Mouse (Mus musculus) lung, postnatal 14 days (tissue): ENCODE data around the gene Htra1.
A peak's percentile ranks its signal among the peaks of the same experiment; 100 is the strongest.

Experiments used
- DNase-seq: peaks from one replicate; pipeline ENCODE4 v3.0.0; 2021

Gene Htra1

DNA sequence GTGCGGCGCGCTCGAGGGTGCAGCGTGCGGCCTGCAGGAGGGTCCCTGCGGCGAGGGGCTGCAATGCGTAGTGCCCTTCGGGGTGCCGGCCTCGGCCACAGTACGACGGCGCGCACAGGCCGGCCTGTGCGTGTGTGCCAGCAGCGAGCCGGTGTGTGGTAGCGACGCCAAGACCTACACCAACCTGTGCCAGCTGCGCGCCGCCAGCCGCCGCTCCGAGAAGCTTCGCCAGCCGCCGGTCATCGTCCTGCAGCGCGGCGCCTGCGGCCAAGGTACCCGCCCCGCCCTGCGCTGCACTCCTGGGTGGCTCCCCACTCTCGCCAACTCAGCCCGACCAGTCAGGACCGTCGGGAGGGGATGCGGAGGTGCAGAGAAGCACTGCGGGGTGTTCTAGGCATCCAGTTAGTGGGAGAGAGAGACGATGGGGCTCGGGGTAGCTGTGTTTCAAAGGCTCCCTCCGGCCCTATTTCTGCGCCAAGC, 601 bp downstream of the Htra1 start:
- peak; percentile 40 for DNase-seq

DNA sequence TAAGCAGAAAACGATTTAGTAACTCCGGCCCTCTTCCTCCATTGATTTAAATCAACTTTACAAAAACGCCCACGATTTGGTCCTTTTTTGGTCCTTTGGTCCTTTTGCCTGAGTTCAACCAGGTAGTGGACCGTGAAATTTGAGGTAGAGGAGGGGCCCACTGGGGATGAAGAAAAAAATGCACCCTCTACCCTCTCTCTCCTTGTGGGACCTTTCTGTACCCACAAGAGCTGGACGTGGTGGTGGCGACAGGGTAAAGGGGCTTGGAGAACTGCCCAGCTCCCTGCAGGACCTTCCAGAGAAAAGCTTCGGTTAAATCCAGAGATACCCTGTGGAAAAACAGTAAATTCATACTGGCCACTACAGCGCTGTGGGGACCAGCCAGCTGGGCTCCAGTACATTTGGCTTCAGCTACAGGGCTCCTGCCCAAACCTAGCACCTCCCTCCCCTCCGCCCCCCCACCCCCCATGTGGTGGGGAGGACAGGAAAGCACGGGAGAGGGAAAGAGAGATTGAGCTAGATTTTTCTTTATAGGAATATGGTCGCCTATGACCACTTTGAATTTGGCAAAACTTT, 1.4 kb downstream of the Htra1 start:
- no peak for DNase-seq

DNA sequence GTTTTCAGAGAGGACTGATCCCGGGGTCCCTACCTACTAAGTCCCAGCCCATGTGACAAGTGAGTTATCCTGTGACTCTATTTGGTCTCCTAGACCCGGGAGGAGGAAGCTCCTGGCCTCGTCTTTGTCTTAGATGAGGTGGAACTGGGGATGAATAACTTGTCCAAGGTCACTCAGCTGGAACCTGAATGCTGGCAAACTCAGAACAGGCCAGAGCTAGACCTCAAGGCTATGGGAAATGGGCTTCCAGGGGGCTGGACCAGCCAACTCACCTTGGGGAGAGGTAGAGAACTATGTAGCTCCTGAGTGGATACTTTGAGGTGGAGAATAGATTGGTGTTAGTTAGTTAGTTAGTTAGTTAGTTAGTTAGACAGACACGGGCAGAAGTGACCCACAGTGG, 2.1 kb downstream of the Htra1 start:
- no peak for DNase-seq

DNA sequence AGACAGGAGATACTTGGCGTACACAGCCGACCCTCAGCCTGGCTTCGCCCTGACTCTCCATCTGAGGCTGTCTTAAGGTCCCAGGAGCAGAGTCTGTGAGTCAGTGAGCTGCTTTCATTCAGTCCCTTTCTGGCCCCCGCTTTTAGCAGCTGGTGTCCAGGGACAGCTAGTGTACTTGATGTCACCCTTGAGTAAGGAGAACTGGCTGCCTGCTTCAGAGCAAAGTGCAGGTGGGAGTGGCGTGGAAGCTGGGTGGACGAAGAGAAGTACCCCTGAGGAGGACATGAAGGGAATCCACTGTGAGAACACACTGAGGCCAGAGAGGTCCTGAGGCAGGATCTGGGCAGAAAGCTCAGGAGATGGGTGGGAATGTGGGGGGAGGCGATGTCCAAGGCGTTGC, 3.0 kb downstream of the Htra1 start:
- DNase-seq: no peak

DNA sequence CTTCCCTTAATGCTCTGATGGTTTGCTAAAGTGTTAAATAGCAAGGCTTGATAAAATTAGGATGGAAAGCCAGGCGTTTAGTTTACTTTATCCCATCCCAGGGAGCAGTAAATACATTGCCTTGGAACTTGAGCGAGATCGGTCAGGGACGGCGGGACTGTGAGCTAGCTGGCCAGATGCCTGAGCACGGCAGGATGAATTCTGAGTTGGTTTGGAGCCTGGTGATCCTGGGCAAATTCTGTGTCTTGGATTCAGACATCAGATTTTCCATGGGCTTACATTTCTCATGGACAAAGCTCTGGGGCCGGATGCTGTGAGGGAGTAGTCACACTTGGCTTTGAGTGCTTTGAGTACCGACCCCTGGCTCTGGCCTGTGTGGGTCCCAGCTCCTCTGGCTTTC, 4.8 kb downstream of the Htra1 start:
- DNase-seq: no peak

DNA sequence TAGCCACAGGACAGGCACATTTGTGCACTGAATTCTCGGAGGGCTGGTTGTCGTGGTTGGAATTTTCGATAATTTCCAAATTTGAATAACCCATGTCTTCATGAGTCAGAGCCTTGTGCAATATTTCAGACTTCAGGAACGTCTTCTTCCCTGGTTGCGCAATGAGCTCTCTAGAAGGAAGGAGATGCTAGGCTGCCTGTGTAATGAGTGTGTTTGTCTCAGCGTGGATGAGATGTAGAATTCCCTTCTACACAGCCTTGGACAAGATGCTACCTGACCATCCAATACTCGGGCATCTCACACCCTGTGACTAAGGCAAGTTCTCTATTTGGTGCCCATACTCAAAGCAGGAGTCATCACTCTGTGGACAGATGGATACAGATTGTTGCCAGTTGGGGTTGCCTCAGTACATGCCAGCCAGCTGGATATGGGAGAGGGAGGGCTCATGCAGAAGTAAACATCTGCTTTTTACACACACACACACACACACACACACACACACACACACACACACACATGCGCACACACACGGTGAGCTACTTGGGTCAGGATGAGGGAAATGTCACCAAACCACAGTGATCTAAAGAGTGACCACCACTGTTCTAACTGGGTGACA, 7.5 kb downstream of the Htra1 start:
- DNase-seq: peak; percentile 39

DNA sequence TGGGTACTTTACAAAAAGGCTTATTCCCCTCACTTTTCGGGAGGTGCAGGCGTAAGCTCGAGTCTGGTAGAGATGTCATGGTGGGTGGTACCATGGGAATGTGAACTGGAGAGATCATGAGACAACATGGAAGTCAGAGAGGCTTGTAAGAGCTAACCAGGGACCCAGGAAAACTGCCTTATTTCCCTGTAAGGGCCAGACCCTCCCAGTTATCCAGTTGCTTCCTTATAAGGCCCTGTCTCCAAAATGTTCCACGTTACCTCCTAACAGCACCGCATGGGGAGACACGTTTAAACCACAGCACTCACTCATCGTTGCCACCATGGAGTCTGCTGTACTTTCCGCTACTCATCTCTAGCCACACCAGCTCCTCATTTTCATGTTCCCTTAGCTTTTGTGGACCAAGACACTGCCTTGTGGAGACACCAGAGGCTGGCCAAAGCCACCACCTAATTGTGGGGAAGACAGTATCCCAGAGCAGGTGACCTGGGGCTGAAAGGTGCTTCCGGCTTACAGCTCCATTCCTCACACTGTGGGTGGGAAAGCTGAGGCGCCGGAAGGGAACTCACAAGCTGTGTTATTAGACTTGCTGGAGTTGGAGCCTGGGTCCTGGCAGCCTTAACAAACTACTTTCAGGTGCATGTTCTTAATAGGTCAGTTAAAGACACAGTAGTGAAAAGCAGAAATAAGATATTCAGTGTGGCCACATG, 9.0 kb downstream of the Htra1 start:
- no peak for DNase-seq

DNA sequence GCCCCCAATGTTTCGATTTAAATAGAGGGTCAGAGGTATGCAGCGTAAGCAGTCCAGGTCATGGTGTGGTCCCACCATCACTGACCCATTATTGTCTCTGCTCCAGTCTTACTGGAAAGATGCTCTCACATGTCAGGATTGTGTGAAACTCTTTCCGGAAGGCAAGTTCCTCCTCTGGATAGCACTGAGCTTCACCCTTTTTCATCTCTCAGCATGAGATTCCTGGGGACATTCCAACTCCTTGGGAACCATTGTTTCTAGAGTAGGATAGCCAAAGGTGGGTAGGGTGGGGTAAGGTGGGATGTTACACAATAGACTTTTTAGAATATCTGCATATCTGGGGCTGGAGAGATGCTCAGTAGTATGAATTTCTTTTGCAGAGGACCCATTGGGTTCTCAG, 9.8 kb downstream of the Htra1 start:
- no peak for DNase-seq

DNA sequence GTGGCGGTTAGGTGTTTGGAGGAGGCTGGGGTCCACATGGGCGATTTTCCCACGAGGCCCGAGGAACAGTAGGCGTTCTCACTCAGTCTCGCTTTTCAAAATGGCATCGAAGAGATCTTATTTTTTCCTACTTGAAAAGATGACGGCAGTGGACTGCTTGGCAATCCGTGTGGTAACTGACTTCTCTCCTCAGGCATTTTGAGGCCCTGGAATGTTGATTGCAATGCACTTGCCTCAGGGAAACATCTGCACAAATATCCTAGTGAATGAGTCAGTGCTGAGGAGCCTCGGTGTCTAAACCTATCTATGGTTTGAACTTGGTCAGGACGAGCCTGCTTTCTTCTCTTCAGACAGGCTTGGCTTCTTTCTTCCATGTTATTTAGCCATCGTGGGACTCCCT, 10.4 kb downstream of the Htra1 start:
- no peak for DNase-seq

DNA sequence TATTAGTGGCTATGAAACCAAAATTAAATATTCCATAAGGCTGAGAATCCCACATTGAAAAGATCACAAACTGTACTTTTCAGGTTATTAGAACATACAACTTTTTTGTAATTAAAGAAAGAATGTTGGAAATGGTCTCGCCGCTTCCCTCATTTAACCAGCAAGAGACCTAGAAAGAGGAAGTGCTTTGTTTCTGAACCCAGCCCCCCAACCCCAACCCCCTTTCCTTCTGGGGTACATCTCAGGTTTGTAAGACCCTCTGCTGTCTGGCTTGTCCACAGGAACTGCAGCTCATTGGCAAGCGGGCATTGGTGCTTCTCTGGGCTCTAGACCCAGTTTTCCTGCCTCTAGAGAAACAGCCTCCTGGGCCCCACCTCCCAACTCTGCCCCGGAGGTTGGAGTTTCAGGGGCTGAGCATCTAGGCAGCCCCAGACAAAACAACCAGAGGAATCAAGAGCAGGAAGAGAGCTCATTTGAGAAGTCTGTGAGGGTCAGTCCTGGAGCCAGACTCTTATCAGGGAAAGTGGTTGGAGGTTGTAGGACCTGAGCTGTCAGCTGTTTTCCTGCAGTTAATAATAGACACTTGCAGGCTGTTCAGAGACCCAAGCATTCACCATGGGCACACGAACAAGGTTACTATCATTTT, 12.8 kb downstream of the Htra1 start:
- no peak for DNase-seq

DNA sequence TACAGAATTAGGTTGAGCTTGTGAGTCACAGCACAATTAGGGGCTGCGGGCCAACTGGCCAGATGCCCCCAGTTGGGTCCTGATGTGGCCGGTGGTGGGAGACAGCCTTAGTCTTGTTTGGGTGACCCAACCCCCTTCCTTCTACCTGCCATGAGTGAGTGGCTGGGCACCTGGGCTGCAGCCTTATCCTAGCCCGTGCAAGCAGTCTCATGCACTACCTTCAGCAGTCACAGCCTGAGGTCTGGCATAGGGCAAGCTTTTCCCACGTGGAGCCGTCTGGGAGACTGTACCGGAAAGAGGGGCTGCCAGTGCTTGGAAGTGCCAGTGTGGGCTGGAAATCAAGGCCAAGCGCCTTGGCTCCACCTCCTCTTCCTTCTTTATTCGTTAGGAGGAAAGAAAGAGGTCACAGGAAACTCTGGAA, 13.4 kb downstream of the Htra1 start:
- DNase-seq: peak; percentile 56

DNA sequence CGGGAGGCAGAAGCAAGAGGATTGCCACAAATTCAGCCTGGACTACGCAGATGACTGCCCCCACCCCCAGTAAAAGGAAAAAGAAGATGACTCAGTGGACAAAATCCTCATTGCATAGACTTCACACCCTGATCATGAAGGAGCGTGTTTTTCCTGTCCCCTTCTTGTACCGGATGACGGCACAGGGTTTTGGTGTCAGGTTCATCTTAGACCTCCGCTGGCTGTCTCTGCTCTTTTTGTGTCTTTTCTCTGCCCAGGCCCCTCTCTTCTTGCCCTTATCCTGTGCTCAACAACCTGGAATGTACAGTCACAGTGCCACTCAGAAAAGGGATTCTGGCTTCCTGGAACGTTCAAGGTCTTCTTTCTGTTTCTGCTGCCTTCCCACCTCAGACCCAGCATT, 14.6 kb downstream of the Htra1 start:
- DNase-seq: no peak

DNA sequence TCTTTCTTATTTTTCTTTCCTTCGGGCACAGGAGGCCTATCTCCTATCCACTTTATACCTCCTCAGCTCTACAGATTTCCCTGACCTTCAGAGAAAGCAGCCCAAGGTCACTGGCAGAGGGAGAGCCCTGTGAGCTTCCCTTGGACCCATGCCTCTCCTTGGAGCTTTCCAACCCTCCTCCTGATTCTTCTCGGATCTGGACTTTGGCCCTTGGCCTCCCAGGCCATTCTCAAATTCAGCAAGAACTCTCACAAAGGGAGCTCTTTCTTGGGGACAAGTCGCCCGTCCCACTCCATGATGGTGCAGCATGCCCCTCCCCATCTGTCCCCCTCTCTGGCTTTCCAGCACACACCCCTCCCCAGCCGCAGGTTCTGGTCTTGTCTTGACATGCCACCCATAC, 15.1 kb downstream of the Htra1 start:
- no peak for DNase-seq

DNA sequence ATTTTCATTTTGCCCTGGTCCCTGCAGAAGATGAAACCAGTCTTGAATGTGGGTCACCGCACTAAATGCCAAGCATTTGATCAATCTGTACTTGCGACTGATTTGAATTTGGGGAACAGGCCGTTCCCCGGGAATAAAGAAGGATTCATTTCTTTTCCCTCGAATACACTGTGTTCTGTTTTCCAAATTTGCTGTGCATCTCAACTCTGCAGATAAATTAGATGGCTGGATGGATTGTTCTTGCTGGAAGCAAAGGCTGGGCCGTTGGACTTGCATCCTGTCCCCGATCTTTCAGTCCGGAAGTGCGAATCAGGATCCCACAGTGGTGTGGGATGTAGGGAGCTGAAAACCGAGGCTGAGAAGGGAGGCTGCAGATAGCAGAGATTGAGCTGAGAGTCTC, 17.5 kb downstream of the Htra1 start:
- DNase-seq: no peak

DNA sequence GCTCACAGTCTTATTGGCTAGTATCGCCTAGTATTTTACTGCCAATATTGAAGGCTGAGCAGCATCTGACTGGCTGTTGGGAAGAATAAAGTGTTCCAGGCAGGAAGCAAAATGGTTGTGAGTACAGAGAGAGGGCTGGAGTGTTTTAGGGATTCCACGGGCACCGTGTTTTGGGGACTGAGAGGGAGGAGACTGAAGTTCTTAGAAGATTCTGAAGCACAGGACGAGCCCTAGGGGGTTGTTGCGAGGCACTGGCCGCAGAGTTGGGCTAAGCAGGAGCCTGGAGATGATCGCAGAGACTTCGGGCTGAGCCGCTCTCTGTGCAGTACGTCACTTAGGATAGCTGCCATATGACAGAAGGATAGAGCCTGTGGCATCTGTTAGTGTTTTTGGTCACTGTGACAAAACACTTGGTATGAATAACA, 18.3 kb downstream of the Htra1 start:
- no peak for DNase-seq

DNA sequence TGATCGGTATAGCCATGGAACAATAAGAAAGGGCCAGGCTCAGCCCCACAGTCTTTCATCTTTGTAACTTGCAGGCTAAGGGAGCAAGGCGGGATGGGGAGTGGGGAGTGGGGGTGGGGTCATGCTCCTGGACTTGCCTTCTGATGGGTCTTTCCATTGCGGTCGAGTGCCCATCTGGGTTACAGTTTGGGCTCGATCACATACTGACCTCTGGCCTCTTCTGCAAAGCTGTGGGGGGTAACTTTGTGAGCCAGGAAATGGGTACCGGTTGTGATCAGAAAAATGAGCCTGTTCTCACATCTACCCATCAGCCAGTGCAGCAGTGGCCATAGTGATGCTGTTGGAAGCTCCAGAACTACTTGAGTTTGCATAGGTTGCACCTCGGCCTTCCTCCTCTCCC, 22.6 kb downstream of the Htra1 start:
- no peak for DNase-seq

DNA sequence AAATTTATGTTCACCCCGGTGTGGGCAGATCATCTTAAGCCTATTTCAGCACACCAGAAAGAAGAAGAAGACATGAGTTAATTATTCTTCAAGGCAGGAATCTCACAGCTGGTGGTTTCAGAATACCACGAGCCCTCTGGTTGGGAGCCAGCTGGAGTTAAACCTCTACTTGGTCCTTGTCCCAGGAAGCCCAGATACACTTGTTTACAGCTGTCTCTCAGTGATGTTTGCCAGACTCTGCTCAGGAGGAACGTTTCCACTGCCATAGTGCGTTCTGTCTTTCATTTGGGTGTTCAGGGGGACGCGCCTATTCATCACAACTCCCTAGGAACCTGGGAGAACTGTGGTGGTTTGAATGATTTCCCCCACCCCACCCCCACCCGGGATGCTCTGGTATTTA, 24.0 kb downstream of the Htra1 start:
- peak; percentile 68 for DNase-seq

DNA sequence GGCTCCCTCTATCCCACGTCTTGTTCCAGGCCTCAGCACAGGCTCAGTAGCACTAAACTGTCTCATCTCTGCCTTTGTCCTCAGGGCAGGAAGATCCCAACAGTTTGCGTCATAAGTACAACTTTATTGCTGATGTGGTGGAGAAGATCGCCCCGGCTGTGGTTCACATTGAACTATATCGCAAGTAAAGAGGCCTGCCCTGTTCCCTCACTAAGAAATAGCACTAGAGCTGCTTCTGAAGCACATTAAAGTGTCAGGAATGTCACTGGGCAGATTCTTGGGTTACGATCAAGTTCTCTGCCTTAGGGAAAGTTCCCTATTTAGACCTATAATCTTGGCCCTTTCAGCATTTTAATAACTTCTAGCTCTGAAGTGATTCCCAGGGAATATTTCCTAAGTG, 25.5 kb downstream of the Htra1 start:
- DNase-seq: no peak

DNA sequence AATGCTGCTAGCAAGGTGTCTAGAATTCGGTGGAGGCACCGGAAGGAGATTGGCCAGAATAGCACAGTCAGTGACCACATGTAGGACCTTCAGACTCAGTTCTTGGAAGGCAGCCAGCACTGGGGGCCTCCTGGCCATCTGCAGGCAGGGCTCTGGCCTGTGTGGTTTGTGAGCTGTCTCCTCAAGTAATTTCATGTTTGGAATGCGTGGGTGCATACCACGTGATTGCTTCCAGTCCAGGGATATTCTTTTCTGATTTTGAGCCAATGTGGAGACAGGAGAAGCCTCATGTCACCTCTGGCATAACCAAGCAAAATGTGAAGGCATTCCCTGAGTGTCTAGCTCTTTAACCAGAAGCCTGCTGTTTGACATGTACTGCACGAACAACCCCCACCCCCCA, 28.8 kb downstream of the Htra1 start:
- DNase-seq: peak; percentile 59

DNA sequence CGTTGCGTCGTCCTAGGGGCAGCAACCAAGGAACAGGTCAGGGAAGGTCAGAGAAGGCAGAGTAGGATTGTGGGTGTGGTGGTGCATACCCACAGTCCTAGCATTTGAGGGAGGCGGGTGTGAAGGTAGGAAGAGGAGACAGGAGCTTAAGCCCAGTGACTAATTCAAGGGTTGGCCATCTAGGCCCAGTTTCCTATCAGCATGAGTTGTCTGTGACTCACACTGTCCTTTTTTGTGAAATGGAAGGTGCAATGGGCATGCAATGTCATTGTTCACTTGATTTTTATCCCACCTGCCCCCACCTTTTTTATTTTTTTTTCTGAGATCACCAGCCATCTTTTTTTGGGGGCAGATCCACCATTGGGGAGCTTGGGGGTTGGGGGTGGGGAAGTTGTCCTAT, 29.5 kb downstream of the Htra1 start:
- no peak for DNase-seq

DNA sequence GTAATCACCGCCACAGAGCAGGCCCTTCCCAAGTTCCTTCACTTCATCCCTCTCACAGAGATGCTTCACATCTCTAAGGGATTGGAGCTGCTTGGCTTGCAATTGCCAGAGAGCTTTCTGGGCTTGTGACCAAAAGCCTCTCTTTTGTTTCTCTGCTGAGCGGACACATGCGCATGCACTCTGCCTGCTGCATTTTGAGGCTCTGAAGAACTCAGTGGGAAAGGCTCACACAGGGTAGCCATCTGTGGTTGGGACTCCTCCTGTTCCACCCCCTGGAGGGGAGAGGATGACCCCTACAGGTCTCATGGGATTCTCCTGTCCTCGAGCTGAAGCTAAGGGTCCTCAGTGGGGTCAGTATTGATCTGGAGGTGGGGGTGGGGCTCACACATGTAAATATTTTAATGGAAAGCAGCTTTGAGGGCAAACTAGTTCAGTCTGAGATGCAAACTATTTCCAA, 30.0 kb downstream of the Htra1 start:
- DNase-seq: no peak

DNA sequence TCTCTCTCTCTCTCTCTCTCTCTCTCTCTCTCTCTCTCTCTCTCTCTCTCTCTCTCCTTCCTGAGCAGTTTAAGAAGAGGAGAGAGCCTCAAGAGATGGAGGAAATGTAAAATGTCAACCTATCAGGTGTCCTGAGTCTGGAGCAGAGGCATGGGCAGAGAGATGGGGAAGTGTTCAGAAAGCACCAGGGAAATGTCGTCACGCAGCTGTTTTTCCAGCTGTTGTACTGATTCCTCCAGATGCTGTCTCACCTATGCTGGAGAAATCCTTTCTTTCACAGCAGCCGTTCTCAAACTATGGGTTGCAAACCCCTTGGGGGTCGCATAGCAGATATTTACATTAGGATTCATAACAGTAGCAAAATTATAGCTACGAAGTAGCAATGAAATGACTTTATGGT, 30.5 kb downstream of the Htra1 start:
- no peak for DNase-seq

DNA sequence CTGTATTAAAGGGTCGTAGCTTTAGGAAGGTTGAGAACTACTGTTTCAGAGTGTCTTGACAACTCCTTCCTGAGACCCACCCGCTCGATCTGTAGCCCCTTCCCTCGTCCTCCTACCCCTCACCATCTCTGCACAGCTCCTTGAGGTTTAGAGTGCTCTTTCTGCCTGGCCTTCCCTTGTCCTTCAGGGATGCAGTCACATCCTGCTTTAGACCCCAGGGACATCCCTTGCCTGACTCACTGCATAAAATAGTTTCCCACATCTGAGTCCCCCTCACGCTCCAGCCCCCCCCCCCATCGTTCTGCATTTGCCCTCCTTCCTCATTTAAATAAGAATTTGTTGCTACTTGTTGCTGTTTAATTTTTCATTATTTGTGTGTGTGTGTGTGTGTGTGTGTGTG, 31.0 kb downstream of the Htra1 start:
- DNase-seq: no peak

DNA sequence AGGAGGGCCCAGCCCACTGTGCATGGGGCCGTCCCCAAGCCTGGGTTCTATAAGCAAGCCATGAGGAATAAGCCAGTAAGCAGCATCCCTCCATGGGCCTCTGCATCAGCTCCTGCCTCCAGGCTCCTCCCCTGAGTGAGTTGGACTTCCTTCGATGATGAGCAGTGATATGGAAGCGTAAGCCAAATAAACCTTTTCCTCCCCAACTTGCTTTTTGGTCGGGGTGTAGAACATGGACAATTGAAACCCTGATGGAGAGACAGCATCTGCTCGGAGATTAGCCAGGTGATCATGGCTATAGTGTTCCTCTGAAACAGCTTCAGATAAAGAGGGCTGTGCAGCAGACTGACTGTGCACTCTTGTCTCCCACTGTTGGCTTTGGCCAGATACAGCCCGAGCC, 32.0 kb downstream of the Htra1 start:
- no peak for DNase-seq
